Mouse (Mus musculus): ENCODE measurements at regions not wholly inside any gene's neighbourhood (a gene's known extent, or its start where the extent isn't known, plus 50 kb on each side); places are given as distances from the start of the nearest gene placed in this dataset.
A peak's percentile ranks its signal among the peaks of the same experiment; 100 is the strongest.

- no peak for TF ChIP-seq CTCF (IDR thresholded peaks at IDR 0.05; ENCODE audit: low read depth)
- H3K36me3 ChIP-seq (ENCODE audit: insufficient read depth) = no peaks in the 10 kb centered on the region
- H3K4me2 ChIP-seq (ENCODE audit: low read depth) = no peak overlapping the region
- H3K27me3 ChIP-seq (ENCODE audit: insufficient read depth, low read length) = no peaks in the 10 kb centered on the region
- no peak overlapping the region for H3K4me3 ChIP-seq (ENCODE audit: low read depth, low read length)
- peak; percentile 56 for DNase-seq
- no peak overlapping the region for H3K27ac ChIP-seq (ENCODE audit: low read depth, low read length)
- peak; percentile 71 for ATAC-seq
- 60% methylated on average over 13 of the region's 13 CpGs for WGBS
- no peaks in the 10 kb centered on the region for H3K4me1 ChIP-seq (ENCODE audit: insufficient read depth)
- no peaks in the 10 kb centered on the region for H3K9me3 ChIP-seq (ENCODE audit: low read length)
- H3K9ac ChIP-seq = no peak overlapping the region
Measured at GRCm38 (mm10) chr8:26595431-26596018, 381.6 kb upstream of the Zfp703 start.

GRCm38 (mm10) chr8:26596665-26597362 is 380.3 kb upstream of the Zfp703 start:
- Histone ChIP-seq H3K27me3 (ENCODE audit: insufficient read depth, low read length) (no peaks in the 10 kb centered on the region), H3K4me3 (ENCODE audit: low read depth, low read length) (no peak overlapping the region), H3K4me1 (ENCODE audit: insufficient read depth) (no peaks in the 10 kb centered on the region), H3K9ac (no peak overlapping the region), H3K27ac (ENCODE audit: low read depth, low read length) (no peak overlapping the region), H3K9me3 (ENCODE audit: low read length) (no peaks in the 10 kb centered on the region), H3K36me3 (ENCODE audit: insufficient read depth) (no peaks in the 10 kb centered on the region), H3K4me2 (ENCODE audit: low read depth) (no peak overlapping the region)
- ATAC-seq = no peak
- 66% methylated on average over 7 of the region's 7 CpGs for WGBS
- DNase-seq = no peak
- TF ChIP-seq CTCF (IDR thresholded peaks at IDR 0.05; ENCODE audit: low read depth) = peak; percentile 12; the same call in 1 of the 2 replicates

- Histone ChIP-seq H3K27ac (ENCODE audit: low read depth, low read length) (no peak overlapping the region), H3K9me3 (ENCODE audit: low read length) (no peaks in the 10 kb centered on the region), H3K36me3 (ENCODE audit: insufficient read depth) (no peaks in the 10 kb centered on the region), H3K4me2 (ENCODE audit: low read depth) (no peak overlapping the region), H3K4me1 (ENCODE audit: insufficient read depth) (no peaks in the 10 kb centered on the region), H3K9ac (no peak overlapping the region), H3K27me3 (ENCODE audit: insufficient read depth, low read length) (no peaks in the 10 kb centered on the region), H3K4me3 (ENCODE audit: low read depth, low read length) (no peak overlapping the region)
- ATAC-seq (no peak), DNase-seq (no peak)
- no peak for TF ChIP-seq CTCF (IDR thresholded peaks at IDR 0.05; ENCODE audit: low read depth)
- WGBS = 87% methylated on average over 8 of the region's 8 CpGs
Measured at GRCm38 (mm10) chr8:26598520-26598919, 378.6 kb upstream of the Zfp703 start.

- no peaks in the 10 kb centered on the region for H3K27me3 ChIP-seq (ENCODE audit: insufficient read depth, low read length)
- no peak overlapping the region for H3K4me2 ChIP-seq (ENCODE audit: low read depth)
- no peak overlapping the region for H3K9ac ChIP-seq
- WGBS = 92% methylated on average over 9 of the region's 9 CpGs
- no peak overlapping the region for H3K4me3 ChIP-seq (ENCODE audit: low read depth, low read length)
- TF ChIP-seq CTCF (IDR thresholded peaks at IDR 0.05; ENCODE audit: low read depth) = no peak
- DNase-seq (no peak), ATAC-seq (no peak)
- H3K27ac ChIP-seq (ENCODE audit: low read depth, low read length) = no peak overlapping the region
- no peaks in the 10 kb centered on the region for H3K36me3 ChIP-seq (ENCODE audit: insufficient read depth)
- H3K9me3 ChIP-seq (ENCODE audit: low read length) = no peaks in the 10 kb centered on the region
- H3K4me1 ChIP-seq (ENCODE audit: insufficient read depth) = no peaks in the 10 kb centered on the region
Measured at GRCm38 (mm10) chr8:26600127-26600526, 377.0 kb upstream of the Zfp703 start.

DNA sequence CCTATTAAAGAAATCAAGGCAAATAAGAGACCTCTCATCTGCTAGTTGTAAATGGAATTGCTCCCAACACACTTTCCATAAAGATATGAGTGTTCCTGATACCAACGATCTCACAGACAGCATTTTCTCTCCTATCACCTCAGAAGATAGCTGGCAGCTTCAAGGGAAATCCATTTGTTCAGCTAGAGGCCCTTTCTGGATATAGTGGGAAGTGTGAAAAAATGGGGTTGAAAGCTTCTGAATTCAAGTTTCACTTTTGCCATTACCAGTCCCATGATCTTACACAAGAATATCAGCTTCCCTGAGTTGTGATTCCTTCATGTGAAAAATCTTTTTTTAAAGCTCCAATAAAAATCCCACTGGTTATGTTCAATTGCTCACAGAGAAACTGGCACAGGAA is 369.1 kb upstream of the Zfp703 start:
- Histone ChIP-seq H3K9me3 (ENCODE audit: low read length) (no peaks in the 10 kb centered on the region), H3K9ac (no peak overlapping the region), H3K4me2 (ENCODE audit: low read depth) (no peak overlapping the region), H3K4me3 (ENCODE audit: low read depth, low read length) (no peak overlapping the region), H3K36me3 (ENCODE audit: insufficient read depth) (no peaks in the 10 kb centered on the region), H3K4me1 (ENCODE audit: insufficient read depth) (no peaks in the 10 kb centered on the region), H3K27me3 (ENCODE audit: insufficient read depth, low read length) (no peaks in the 10 kb centered on the region), H3K27ac (ENCODE audit: low read depth, low read length) (no peak overlapping the region)
- DNase-seq (no peak), ATAC-seq (no peak)
- no peak for TF ChIP-seq CTCF (IDR thresholded peaks at IDR 0.05; ENCODE audit: low read depth)
- 84% methylated on average over 1 of the region's 1 CpGs for WGBS

GRCm38 (mm10) chr8:26608588-26608987 is 368.5 kb upstream of the Zfp703 start:
- Histone ChIP-seq H3K9me3 (ENCODE audit: low read length) (no peaks in the 10 kb centered on the region), H3K36me3 (ENCODE audit: insufficient read depth) (no peaks in the 10 kb centered on the region), H3K4me3 (ENCODE audit: low read depth, low read length) (no peak overlapping the region), H3K27me3 (ENCODE audit: insufficient read depth, low read length) (no peaks in the 10 kb centered on the region), H3K4me1 (ENCODE audit: insufficient read depth) (no peaks in the 10 kb centered on the region), H3K9ac (no peak overlapping the region), H3K4me2 (ENCODE audit: low read depth) (no peak overlapping the region), H3K27ac (ENCODE audit: low read depth, low read length) (no peak overlapping the region)
- ATAC-seq (no peak), DNase-seq (no peak)
- TF ChIP-seq CTCF (IDR thresholded peaks at IDR 0.05; ENCODE audit: low read depth) = no peak
- WGBS = 64% methylated on average over 3 of the region's 3 CpGs

- Histone ChIP-seq H3K27me3 (ENCODE audit: insufficient read depth, low read length) (no peaks in the 10 kb centered on the region), H3K9ac (no peak overlapping the region), H3K4me3 (ENCODE audit: low read depth, low read length) (no peak overlapping the region), H3K4me1 (ENCODE audit: insufficient read depth) (no peaks in the 10 kb centered on the region), H3K36me3 (ENCODE audit: insufficient read depth) (no peaks in the 10 kb centered on the region), H3K9me3 (ENCODE audit: low read length) (no peaks in the 10 kb centered on the region), H3K4me2 (ENCODE audit: low read depth) (no peak overlapping the region), H3K27ac (ENCODE audit: low read depth, low read length) (no peak overlapping the region)
- TF ChIP-seq CTCF (IDR thresholded peaks at IDR 0.05; ENCODE audit: low read depth) = no peak
- no peak for ATAC-seq
- no peak for DNase-seq
Measured at GRCm38 (mm10) chr8:26612153-26612552, 365.0 kb upstream of the Zfp703 start.
